Mouse (Mus musculus) stomach, embryonic 14.5 days (tissue): ENCODE data around the gene Ccdc121. TPM values are rescaled to one million over a fixed set of nuclear protein-coding genes. Genes with fewer than 3 reads are reported as not detected.

Experiments used
- ATAC-seq: fragments of 200-750 bp; cut with Nextera tagmentation; 2 replicates; pipeline ENCODE4 v1.8.0; 2017; ENCODE audit warnings: low read depth, moderate TSS enrichment; ENCODE audit not compliant: insufficient number of reproducible peaks, insufficient read depth, low FRiP score
- H3K27ac ChIP-seq: fragments of 300-500 bp; sonication (generic); 2 replicates; pipeline ENCODE4 v1.5.1; 2014; ENCODE audit warnings: mild to moderate bottlenecking, low read length, moderate library complexity, mixed read lengths
- H3K27me3 ChIP-seq: fragments of 300-500 bp; sonication (generic); 2 replicates; pipeline ENCODE4 v1.6.1; 2014; ENCODE audit warnings: low read length, control low read depth, mixed read lengths; ENCODE audit not compliant: control insufficient read depth, insufficient read depth
- H3K36me3 ChIP-seq: fragments of 300-500 bp; sonication (generic); 2 replicates; pipeline ENCODE4 v1.6.1; 2014; ENCODE audit warnings: mild to moderate bottlenecking, control low read depth, low read length, moderate library complexity, mixed read lengths; ENCODE audit not compliant: control insufficient read depth, insufficient read depth
- H3K4me1 ChIP-seq: fragments of 300-500 bp; sonication (generic); 2 replicates; pipeline ENCODE4 v1.6.1; 2014; ENCODE audit warnings: low read length, control low read depth, mixed read lengths; ENCODE audit not compliant: control insufficient read depth, insufficient read depth
- H3K4me2 ChIP-seq: fragments of 300-500 bp; sonication (generic); replicated peaks from 2 replicates; pipeline ENCODE4 v1.6.1; 2014; ENCODE audit warnings: low read depth, low read length, control low read depth
- H3K4me3 ChIP-seq: fragments of 300-500 bp; sonication (generic); 2 replicates; pipeline ENCODE4 v1.5.1; 2014; ENCODE audit warnings: low read depth, low read length, control low read depth
- H3K9ac ChIP-seq: fragments of 300-500 bp; sonication (generic); replicated peaks from 2 replicates; pipeline ENCODE4 v1.6.1; 2014; ENCODE audit warnings: low read depth, mild to moderate bottlenecking, control low read depth, low read length, moderate library complexity, mixed read lengths
- H3K9me3 ChIP-seq: fragments of 300-500 bp; sonication (generic); 2 replicates; pipeline ENCODE4 v1.6.1; 2016; ENCODE audit warnings: low read depth, low read length, control low read depth; ENCODE audit not compliant: control insufficient read depth
- WGBS: fragments of 180-500 bp; shearing (Covaris S2); extraction: QIAGEN DNeasy Blood & Tissue Kit; methylation state at CpG from one replicate; pipeline ENCODE4 v1.1.7; 2014; 5-methylcytosine and 5-hydroxymethylcytosine counted together
- polyA plus RNA-seq: library from polyadenylated mRNA; unstranded; fragments of >200 nt; fragmentation: Nextera tagmentation; extraction: Ambion mirVana; gene quantifications from 2 replicates; pipeline ENCODE4 v1.2.1, GENCODE M21; 2014

The Ccdc121 gene
- polyA plus RNA-seq, 1 experiment from 2014 or later: not detected

DNA sequence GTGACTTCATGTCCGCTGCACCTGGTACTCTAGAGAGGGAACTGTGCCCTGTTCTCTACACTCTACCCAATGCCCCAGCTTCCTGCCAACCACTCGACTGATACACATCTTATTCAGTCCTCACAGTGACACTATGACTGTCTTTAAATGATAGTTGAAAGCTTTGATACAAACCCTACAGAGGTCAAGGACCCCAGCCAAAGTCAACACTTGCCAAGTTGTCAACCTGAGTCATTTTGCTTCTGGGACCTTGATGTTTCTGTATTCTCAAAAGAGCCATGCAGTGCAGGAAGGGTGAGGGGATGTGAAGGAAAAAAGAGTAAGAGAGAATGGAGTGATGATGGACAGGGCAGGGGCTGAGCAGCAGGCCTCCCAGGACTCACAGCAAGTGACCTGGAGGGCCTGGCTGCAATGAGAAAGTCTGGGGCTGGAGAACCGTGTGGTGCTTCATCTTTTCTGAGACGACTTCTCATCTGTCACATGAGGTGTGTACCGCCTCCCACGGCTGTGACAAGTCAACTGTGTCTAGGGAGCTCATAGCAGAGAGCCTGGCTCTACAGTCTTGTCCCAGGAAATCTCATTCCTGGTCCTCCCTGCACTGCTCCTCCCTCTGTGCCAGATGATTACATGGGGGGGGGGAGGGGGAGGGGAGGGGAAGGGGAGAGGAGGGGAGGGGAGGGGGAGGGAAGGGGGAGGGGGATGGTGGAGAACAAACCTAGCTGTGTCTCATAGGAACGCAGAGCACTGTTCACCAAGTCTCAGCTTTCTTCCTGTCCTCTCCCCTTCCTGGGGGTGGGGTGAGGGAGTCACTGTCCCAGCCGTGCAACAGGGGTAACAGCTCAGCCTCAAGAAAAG is 49.0 kb downstream of the Ccdc121 start:
- peak; percentile 34; the same call in 1 of the 2 replicates for ATAC-seq
- no peaks in the 10 kb centered on the region for H3K9me3 ChIP-seq
- no peak overlapping the region for H3K4me3 ChIP-seq
- no peak overlapping the region for H3K27ac ChIP-seq
- H3K4me1 ChIP-seq: peaks cover 13% of the 10 kb centered on the region; the same call in 1 of the 2 replicates
- H3K36me3 ChIP-seq: no peaks in the 10 kb centered on the region
- 45% methylated on average over 8 of the region's 8 CpGs for WGBS
- no peak overlapping the region for H3K4me2 ChIP-seq
- no peaks in the 10 kb centered on the region for H3K27me3 ChIP-seq
- no peak overlapping the region for H3K9ac ChIP-seq

DNA sequence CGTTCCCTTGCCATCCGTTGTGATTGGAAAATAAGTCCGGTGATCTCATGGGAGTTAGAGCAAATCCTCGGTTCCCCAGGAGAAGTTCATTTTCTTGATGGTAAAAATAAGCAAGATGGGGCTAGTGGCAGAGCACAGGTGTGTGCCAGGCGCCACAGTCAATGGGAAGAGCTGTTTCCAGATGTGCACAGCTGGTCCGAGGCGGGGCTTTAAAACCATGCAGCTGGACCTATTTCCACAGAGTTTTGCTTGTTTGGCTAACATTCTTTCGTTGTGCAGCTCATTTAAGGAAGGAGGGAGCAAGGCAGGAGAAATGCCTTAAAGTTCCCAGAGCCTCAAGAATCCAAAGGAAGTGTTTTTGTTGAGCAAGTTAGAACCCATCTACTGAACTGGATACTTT is 49.8 kb downstream of the Ccdc121 start:
- 63% methylated on average over 8 of the region's 8 CpGs for whole genome bisulfite sequencing
- no peaks in the 10 kb centered on the region for H3K27me3 ChIP-seq
- H3K27ac ChIP-seq: no peak overlapping the region

DNA sequence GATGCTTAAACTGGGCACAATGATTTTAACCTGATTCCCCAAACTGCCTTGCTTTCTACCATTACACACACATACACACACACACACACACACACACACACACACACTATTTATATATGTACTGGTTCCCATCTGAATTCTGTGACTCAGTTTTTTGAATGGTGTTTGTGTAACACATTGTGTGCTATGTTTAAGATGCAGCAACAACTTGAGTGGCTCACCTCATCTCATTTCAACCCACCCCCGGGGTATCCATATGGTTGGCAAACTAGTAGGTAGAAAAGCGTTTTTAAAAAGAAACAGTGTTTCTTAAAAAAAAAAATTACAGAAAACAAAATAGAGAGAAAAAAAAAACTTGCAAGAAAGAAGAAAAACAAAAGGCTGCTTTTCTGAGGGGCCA is 51.0 kb downstream of the Ccdc121 start:
- WGBS: 84% methylated on average over 2 of the region's 2 CpGs
- Histone ChIP-seq H3K4me1 (peaks cover 6% of the 10 kb centered on the region; the same call in 1 of the 2 replicates), H3K9me3 (no peaks in the 10 kb centered on the region), H3K9ac (no peak overlapping the region), H3K4me2 (no peak overlapping the region), H3K27ac (no peak overlapping the region), H3K27me3 (no peaks in the 10 kb centered on the region), H3K36me3 (no peaks in the 10 kb centered on the region), H3K4me3 (no peak overlapping the region)
- ATAC-seq: no peak

More for the DNA sequence above, 49.8 kb downstream of the Ccdc121 start:
- no peaks in the 10 kb centered on the region for H3K9me3 ChIP-seq
- no peak overlapping the region for H3K4me2 ChIP-seq
- no peaks in the 10 kb centered on the region for H3K36me3 ChIP-seq
- ATAC-seq: no peak
- H3K9ac ChIP-seq: no peak overlapping the region
- no peak overlapping the region for H3K4me3 ChIP-seq
- H3K4me1 ChIP-seq: peaks cover 6% of the 10 kb centered on the region; the same call in 1 of the 2 replicates

Other genes with a start within 250 kb of the Ccdc121 start
- gene Cnih3, start 158.8 kb downstream of the Ccdc121 start, polyA plus RNA-seq: 0.39 and 0.97 TPM in 2 replicates
- gene Dnah14, start 65.1 kb upstream of the Ccdc121 start, polyA plus RNA-seq: 2.0 and 2.2 TPM in 2 replicates